Mouse (Mus musculus): ENCODE data around the gene Spns1.

DNA sequence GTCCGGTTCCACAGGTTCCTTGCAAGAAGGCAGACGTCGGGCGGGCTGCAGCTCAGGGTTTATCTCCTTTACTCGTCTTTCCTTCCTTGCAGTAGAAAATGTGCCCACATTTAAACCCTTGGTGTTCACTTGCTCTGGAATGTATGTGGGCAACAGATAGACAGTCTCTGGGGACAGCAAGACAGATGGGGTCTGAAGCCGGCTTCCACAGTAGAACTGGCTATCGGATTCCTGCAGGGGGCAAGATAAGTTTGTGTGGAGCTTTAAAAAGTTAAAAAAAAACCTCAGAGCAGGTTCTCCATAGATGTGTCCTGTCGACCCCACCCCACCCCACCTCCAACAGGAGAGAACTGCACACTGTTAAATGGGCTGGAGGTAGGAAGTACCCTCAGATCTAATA is 29.0 kb downstream of the Spns1 start:
- TF ChIP-seq TAL1 (conservative IDR thresholded peaks at IDR 0.05; ENCODE audit: low read depth, low read length) (no peak), CTCF (IDR thresholded peaks at IDR 0.05; ENCODE audit: low read depth, low read length) (no peak), POLR2AphosphoS5 (IDR thresholded peaks at IDR 0.05; ENCODE audit: insufficient replicate concordance, low read depth, low read length) (no peak), GATA1 (IDR thresholded peaks at IDR 0.05; ENCODE audit: borderline replicate concordance, low read length) (no peak)
